In the genomic region with DNA sequence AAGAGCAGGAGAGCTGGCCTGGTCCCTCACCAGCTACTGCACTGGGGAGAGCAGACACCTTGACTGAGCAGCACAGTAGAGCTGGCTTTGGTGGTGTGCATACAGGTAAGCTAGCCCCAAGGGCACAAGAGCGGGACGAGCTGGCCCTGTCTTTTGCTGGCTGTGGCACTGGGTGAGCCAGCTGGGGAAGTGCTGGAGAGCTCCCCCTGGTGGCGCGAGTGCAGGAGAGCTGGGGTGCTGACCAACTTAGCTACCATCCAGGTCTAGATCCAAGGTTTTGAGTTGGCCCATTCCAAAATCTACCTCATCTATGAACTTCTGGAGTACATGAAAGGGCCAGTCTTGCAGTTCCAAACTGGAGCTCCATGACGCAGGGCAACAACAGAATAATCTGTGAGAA, we compare ENCODE assay signal across 9 mouse cellular contexts. TPM values are rescaled to one million over a fixed set of nuclear protein-coding genes. Genes with fewer than 3 reads are reported as not detected.
A peak's percentile ranks its signal among the peaks of the same experiment; 100 is the strongest.
DNase-seq lines count a peak whose midpoint lies in the region; TF ChIP-seq lines count a peak whose summit lies in the region.
"Had no signal": no experiment of that assay in that cellular context is flagged by ENCODE, and none has a peak within 500 bp of the region (broad histone marks: within the 10 kb centered on the region; RNA-seq: fewer than 3 reads in every experiment).

No protein-coding gene starts in this region.

- 17% methylated on average over 5 of the region's 5 CpGs for WGBS in liver, adult 2 months

- no peak for TF ChIP-seq POLR2A in liver, adult 2 months (IDR thresholded peaks at IDR 0.05; ENCODE audit: extremely low read depth, insufficient read depth, low read length)

- no peaks in the 10 kb centered on the region for H3K27me3 ChIP-seq in liver, adult 2 months (ENCODE audit: control insufficient read depth, insufficient read depth, low read length)

- no peak overlapping the region for H3K27ac ChIP-seq in liver, adult 2 months (replicated peaks; ENCODE audit: insufficient read depth, low read depth, low read length)

- DNase-seq in left cerebral cortex, adult 18-20 months (ENCODE audit: low spot score in 2 of 2) = peak; percentile 21 to 48
- no peak for DNase-seq in left cerebral cortex, adult 8-10 months (ENCODE audit: low spot score in 2 of 2)
- DNase-seq in T-cell, adult 2 months (ENCODE audit: low spot score) = peak; percentile 30
- peak; percentile 42 to 57 for DNase-seq in cerebellum, postnatal 14 days
- peak; percentile 67 for DNase-seq in heart, postnatal 4 days
- peak; percentile 34 for DNase-seq in liver, adult 2 months (ENCODE audit: extremely low read depth, low read depth, low spot score)
- peak; percentile 33 for DNase-seq in ovary, postnatal 14 days (ENCODE audit: low spot score)
- DNase-seq in thymus, postnatal 4 days = peak; percentile 85

- no peak overlapping the region for H3K4me3 ChIP-seq in liver, adult 2 months (ENCODE audit: insufficient read depth, low read depth, low read length)
- H3K4me3 ChIP-seq: erythroblast, embryonic 14.5 days had no signal

- no peaks in the 10 kb centered on the region for H3K36me3 ChIP-seq in liver, adult 2 months (ENCODE audit: control insufficient read depth, insufficient read depth, low read length)

- H3K9ac ChIP-seq in liver, adult 2 months (ENCODE audit: low read depth, low read length) = no peak overlapping the region

- peak; percentile 87 for TF ChIP-seq CTCF in liver, adult 2 months (IDR thresholded peaks at IDR 0.05; ENCODE audit: low read depth, low read length)

- no peaks in the 10 kb centered on the region for H3K4me1 ChIP-seq in liver, adult 2 months (ENCODE audit: control insufficient read depth, insufficient read depth, low read length)

- no peaks in the 10 kb centered on the region for H3K79me2 ChIP-seq in liver, adult 2 months (ENCODE audit: control insufficient read depth, insufficient read depth, low read length)

RNA-seq across cellular contexts. Expression of gene Slc5a4b, which starts 7.2 kb away (rescaled TPM):
- total RNA-seq in left cerebral cortex, adult 18-20 months (2021) = not detected
- under 1 TPM in 1 of 4 experiments, not detected in 3; 0.09 TPM for total RNA-seq in left cerebral cortex, adult 8-10 months (2022)
- not detected for total RNA-seq in heart, postnatal 4 days (2021)
- total RNA-seq in liver, adult 2 months (2014; rRNA removed) = not detected in 2 replicates
- not detected in 2 replicates for polyA plus RNA-seq in liver, adult 2 months (2012; rRNA removed)
- polyA plus RNA-seq: erythroblast, embryonic 14.5 days had no signal

RNA-seq across cellular contexts. Expression of gene Slc5a4a, which starts 29.3 kb away (rescaled TPM):
- total RNA-seq in left cerebral cortex, adult 18-20 months (2021) = not detected
- total RNA-seq in left cerebral cortex, adult 8-10 months (2022) = not detected
- not detected for total RNA-seq in heart, postnatal 4 days (2021)
- total RNA-seq in liver, adult 2 months (2014; rRNA removed) = not detected in 2 replicates
- polyA plus RNA-seq in liver, adult 2 months (2012; rRNA removed) = not detected in 2 replicates
- polyA plus RNA-seq: erythroblast, embryonic 14.5 days had no signal

Comparison
In these comparisons a context has a peak if more than half of its experiments do, and no peak if none do; other contexts are left out.
1. DNase-seq: peak in left cerebral cortex, adult 18-20 months (2 of 2), T-cell, adult 2 months (single experiment), cerebellum, postnatal 14 days (2 of 2), heart, postnatal 4 days (single experiment), liver, adult 2 months (single experiment), ovary, postnatal 14 days (single experiment) and thymus, postnatal 4 days (single experiment); none in left cerebral cortex, adult 8-10 months (0 of 2).